Mouse (Mus musculus) heart, adult 8-10 months (tissue): ENCODE results near the gene Gm20388. TPM values are rescaled to one million over a fixed set of nuclear protein-coding genes. Genes with fewer than 3 reads are reported as not detected.

Source experiments
- DNase-seq: peaks from one replicate; pipeline ENCODE4 v3.0.0; 2022; ENCODE audit warnings: low spot score
- total RNA-seq, 4 experiments: library from RNA; stranded (reverse); gene quantifications; 2 replicates each; pipeline ENCODE4 v1.2.4; 2022

The Gm20388 gene
- total RNA-seq, 4 experiments from 2014 or later = 4.2 to 6.7 TPM; not detected in 2

DNA sequence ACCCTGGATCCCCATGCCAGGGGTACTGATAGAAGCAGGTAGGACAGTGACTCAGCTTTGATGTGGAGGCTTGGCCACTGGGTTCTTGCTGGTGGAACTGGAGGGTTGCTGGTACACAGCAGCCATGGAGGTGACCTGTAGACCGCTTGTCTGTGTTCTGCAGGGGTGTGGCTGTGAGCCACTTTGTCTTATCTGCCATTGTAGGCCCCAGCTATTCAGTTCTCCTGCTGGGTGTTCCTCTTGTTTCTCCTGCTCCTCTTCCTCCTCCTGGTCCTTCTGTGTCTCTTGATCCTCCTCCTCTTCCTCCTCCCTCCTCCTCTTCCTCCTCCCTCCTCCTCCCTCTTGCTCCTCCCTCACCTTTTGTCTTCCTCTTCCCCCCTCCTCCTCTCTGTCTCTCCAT, 614.5 kb downstream of the Gm20388 start:
- DNase-seq = no peak

DNA sequence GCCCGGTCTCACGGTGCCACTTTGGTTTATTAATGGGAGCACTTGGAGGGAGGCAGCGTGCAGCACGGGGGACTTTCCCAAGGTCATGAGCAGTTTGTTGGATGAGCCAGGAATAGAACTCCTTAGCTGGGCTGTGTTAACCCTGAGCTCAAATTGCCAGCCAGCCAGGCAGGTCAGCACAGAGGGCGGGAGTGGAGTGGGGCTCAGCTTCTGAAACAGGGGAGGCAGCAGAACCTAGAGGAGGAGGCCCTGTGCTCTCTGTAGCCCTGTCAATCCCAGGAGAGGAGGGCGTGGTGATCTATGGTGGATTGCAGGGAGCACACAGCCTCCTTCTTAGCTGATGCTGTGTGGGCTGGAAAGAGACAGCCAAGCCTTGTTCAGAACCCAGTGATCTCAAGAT, 615.2 kb downstream of the Gm20388 start:
- peak; percentile 56 for DNase-seq

DNA sequence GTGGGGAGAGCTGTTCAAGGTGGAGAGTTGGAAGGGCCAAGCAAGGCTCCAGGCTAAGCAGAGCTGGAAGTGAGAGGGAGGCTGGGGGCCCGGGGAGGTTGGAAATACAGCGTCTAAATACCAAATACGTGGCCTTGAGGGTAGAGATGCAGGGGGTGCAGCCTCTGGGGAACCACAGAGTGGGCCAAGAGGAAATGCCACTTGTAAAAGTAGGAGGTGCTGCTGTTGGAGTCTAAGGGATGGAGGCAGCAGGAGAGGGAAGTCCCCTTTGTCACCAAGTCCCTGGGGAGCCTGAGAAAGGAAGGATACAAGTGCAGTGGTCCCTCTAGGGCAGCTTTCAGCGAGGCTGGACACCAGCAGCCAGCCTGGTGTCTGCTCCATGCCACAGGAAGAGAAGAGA, 615.9 kb downstream of the Gm20388 start:
- DNase-seq = no peak

DNA sequence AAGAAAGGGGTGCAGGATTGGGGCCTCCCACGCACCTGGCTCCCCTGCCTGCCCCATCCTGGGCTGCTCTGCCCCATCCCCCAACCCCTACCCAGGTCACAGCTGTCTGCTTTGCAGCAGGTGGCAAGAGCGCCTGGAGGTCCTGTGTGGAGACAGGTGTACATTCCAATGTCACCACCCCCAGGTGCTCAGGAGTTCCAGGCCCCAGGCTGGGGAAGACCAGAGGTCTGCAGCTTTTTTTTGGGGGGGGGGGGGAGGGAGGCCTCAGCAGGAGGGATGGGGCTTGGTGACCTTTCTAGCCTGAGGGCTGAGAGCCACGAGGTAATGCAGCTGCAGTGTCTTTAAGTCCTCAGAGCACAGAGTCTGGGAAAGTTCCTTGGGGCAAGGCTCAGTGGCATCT, 617.7 kb downstream of the Gm20388 start:
- no peak for DNase-seq

- DNase-seq = no peak
Observed at GRCm38 (mm10) chr8:120529226-120529625, 618.6 kb downstream of the Gm20388 start.

DNA sequence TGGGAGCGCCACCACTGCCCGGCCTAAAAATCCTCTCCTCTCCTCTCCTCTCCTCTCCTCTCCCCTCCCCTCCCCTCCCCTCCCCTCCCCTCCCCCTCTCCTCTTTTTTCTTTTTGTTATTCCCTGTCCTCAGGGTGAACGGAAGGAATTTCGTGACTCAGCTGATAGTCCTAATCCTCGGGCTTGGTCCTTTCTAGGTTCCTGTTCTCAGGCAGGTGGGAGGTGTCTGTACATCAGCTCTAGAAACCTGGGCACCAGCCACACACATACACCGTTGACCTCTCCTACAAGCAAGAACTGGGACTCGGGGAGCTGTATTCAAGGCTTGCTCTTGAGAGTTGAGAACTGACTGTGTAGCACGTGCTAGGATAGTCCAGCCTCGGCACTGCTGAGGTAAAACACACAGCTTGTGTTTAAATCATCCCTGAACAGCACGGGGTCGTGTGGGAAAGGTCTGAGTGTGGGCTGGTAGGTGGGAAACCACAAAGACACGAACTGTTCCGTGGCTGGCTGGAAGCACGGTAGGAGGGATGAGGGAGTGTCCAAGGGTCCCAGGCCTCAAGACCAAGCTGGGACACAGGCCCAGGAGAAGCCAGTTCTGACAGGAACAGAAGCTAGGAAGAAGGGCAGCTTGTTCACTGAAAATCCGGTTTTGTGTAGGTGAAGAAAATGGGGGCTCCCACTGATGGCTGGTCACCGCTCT, 620.5 kb downstream of the Gm20388 start:
- no peak for DNase-seq

- DNase-seq = no peak
Observed at GRCm38 (mm10) chr8:120531775-120532516, 621.3 kb downstream of the Gm20388 start.

DNA sequence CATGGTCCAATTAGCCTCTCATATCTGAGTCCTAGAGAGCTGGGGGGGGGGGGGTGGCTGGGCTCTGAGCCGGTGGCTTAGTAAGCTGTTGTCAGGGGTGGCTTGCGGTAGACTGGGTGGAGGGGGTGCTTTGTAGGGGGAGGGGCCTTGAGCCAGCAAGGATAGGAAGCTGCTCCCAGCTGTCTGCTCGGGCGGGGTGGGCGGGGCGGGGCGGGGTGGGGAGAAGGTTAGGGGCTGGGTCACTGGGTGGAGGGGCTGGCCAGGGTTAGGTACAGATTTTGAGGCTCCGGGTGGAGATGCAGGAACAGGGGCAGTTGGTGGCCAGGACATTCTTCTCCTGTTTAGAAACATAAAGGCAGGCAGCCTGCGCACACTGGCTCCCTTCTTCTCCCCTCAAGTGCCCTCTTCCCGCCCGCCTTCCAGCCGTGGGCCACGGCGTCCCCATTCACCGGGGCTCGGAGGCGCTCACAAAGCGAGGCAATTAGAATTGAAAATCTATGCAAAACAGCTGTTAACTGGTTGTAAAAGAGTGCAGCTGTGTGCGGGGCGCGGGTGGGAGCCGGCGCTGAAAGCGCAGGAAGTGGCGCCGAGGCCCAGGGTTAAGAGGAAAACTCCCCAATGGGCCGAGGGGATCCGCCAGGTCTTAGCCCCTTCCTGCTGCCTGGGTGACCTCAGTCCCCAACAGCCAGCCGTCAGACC, 622.0 kb downstream of the Gm20388 start:
- DNase-seq = no peak

DNA sequence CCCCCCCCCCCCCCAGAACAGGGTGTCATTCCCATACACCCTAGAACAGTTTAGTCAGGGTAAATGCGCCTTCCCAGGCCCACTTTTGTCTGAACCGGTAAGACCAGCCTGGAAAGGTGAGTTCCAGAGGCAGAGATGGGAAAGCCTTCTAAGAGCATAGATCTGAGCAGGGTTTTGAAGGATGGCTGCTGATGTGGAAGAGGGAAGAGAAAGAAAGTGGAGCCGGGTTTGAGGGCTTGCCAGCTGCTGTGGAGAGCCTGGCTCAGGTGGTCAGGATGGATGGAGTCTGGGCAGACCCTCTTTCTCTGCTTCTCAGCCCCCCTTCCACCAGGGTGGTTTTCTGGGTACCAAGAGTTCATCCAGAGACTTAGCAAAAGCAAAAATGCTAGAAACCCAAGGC, 622.7 kb downstream of the Gm20388 start:
- no peak for DNase-seq

GRCm38 (mm10) chr8:120534080-120534479, 623.4 kb downstream of the Gm20388 start:
- DNase-seq = no peak

DNA sequence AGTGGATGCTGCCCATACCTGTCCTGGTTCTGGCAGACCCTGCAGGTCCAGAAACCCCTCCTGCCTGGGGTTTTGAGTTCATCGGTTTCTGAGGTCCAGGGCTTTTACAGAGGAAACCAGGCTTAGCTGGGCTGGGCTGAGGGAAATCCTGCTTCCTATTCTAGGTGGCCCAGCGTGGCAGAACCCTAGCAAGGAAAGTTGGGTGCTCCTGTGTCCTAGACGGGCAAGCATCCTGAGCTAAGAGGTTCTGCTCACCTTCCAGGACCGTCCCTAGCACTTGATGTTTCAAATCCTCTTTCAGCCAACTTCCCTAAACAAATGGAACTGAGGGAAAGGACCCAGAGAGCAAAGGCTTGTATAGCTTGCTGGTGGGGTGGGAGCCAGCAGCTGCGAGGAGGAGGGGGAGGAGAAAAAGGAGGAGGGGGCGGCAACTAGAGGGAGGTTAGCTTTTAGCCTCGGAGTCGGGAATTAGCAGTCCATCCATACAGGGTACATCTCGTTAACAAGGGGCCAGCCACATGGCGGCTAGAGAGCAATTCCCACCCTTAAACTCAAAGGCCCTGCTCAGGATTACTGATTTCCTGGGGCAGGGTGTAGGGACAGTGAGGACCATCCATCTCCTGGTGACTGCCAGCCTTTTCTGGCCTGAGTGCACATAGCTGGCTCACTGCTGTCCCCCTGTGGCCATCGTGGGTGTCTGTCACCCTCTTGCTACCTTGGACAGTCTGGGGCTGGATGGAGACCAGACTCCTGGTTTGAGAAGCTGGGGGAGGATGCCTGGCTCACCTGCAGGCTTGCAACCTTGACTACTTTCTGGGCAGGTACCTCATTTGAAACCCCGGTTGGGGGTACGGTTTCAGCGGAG, 624.1 kb downstream of the Gm20388 start:
- peak; percentile 83 for DNase-seq

DNA sequence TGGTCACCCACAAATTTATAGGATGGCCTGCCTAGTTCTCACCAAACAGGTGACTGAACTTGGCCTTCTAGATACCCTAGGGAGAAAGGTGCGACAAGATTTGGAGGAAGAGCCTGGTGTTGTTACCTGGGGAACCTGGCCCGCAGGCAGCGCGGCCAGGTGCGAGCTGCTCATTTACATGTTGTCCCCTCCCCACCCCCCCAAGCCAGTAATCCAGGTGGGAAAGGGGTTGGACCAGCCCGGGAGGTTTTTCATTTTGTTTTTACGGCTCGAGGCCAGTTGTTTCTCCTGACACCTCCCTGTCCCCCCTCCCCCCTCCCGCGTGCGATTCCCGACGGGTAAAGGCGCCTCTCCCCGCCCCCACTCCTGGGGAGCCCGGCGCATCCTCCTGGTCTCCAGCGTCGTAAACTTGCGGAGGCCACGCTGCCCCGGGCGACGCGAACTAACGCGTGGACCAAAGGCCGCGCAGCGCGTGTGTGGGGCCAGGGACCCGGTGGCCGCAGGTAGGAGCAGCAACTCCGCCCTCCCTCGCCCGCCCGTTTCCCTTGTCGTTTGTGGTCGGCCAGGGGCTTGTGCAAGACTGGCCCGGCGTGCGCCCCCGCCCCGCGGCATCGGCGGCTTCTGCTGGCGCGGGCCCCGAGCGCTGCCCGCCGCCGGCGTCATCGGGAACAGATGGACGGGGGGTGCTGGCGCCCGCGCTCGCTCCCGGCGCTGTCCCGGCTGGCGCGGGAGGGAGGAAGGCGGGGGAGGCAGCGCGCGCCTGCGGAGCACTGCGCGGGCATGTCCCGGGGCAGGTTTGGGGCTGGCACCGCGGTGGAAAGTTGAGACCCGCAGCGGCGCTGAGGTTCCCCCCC, 625.0 kb downstream of the Gm20388 start:
- no peak for DNase-seq

GRCm38 (mm10) chr8:120536306-120537206, 625.9 kb downstream of the Gm20388 start:
- DNase-seq = no peak

DNA sequence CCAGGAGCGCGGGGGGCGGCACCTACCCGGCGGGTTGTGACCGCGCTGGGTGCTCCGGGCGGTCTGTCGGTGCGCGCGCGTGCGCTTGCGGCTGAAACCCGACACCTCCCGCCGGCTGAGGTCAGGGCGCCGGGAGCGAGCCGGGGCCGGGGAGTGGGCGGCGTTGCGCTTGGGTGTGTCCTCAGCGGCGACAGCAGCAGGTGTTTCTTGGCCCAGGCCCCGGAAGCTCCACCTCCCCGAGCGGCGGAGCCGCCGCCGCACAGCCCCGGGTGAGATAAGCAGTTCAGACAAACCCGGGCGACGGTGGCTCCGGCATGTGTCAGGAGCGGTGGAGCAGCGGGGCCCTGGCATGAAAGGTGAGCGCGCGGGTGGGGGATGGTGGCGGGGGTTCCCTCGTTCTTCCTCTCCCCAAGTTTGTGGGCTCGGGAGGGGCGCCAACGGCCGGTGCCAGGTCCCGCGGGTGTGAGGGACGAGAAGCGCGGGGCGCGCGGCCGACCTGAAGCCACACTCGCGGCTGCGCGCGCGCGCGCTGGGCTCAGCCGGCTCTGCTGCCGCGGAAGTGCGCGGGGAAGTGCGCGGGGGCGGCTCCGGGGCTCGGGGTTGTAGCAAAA, 626.7 kb downstream of the Gm20388 start:
- peak; percentile 80 for DNase-seq

GRCm38 (mm10) chr8:120537818-120538396, 627.3 kb downstream of the Gm20388 start:
- no peak for DNase-seq

- DNase-seq = peak; percentile 48
Observed at GRCm38 (mm10) chr8:120538397-120539240, 628.0 kb downstream of the Gm20388 start.

DNA sequence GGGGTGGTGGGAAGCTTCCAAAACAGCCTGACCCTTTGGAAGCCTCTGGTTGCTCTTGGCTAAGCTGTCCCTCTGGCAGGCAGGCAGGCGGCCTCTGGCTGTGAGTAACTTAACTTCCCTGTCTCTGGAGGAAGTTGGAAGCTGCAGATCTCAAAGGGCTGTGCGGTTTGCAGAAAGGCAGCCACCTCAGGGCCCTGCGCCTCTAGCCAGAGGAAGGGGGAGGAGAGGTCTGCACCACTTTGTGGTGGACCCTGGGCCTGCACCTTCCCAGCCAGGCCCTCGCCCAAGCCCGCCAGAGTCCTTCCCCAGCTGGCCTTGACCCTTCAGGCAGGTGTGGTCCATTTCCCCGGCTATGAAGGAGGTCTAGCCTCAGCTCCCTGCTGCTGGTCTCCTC, 628.7 kb downstream of the Gm20388 start:
- peak; percentile 37 for DNase-seq
